Mouse (Mus musculus) hindbrain, embryonic 11.5 days (tissue): ENCODE results near the gene Cdon. TPM values are rescaled to one million over a fixed set of nuclear protein-coding genes. Genes with fewer than 3 reads are reported as not detected.
A peak's percentile ranks its signal among the peaks of the same experiment; 100 is the strongest.

Source experiments
- ATAC-seq: fragments of 200-750 bp; cut with Nextera tagmentation; 2 replicates; pipeline ENCODE4 v1.8.0; 2017; ENCODE audit warnings: mild to moderate bottlenecking, moderate TSS enrichment, moderate library complexity; ENCODE audit not compliant: low FRiP score
- DNase-seq: peaks from one replicate; pipeline ENCODE4 v3.0.0-alpha.2; 2015; ENCODE audit warnings: low spot score
- H3K27ac ChIP-seq: fragments of 300-500 bp; sonication (generic); 2 replicates; pipeline ENCODE4 v1.5.1; 2014; ENCODE audit warnings: mild to moderate bottlenecking, low read depth, low read length
- H3K27me3 ChIP-seq: fragments of 300-500 bp; sonication (generic); 2 replicates; pipeline ENCODE4 v1.6.1; 2014; ENCODE audit warnings: mild to moderate bottlenecking, low read length, moderate library complexity, mixed read lengths; ENCODE audit not compliant: control insufficient read depth, insufficient read depth
- H3K36me3 ChIP-seq: fragments of 300-500 bp; sonication (generic); 2 replicates; pipeline ENCODE4 v1.6.1; 2014; ENCODE audit warnings: mild to moderate bottlenecking, low read length, moderate library complexity, mixed read lengths; ENCODE audit not compliant: control insufficient read depth, insufficient read depth
- H3K4me1 ChIP-seq: fragments of 300-500 bp; sonication (generic); replicated peaks from 2 replicates; pipeline ENCODE4 v1.6.1; 2014; ENCODE audit warnings: low read length, mixed read lengths; ENCODE audit not compliant: control insufficient read depth, insufficient read depth
- H3K4me2 ChIP-seq: fragments of 300-500 bp; sonication (generic); replicated peaks from 2 replicates; pipeline ENCODE4 v1.6.1; 2014; ENCODE audit warnings: mild to moderate bottlenecking, low read depth, low read length
- H3K4me3 ChIP-seq: fragments of 300-500 bp; sonication (generic); 2 replicates; pipeline ENCODE4 v1.5.1; 2014; ENCODE audit warnings: low read depth, low read length
- H3K9ac ChIP-seq: fragments of 300-500 bp; sonication (generic); 2 replicates; pipeline ENCODE4 v1.6.1; 2014; ENCODE audit warnings: low read depth, low read length
- H3K9me3 ChIP-seq: fragments of 300-500 bp; sonication (generic); 2 replicates; pipeline ENCODE4 v1.6.1; 2016; ENCODE audit warnings: low read length; ENCODE audit not compliant: control insufficient read depth
- WGBS: fragments of 180-500 bp; shearing (Covaris S2); extraction: QIAGEN DNeasy Blood & Tissue Kit; methylation state at CpG from one replicate; pipeline ENCODE4 v1.1.7; 2014; 5-methylcytosine and 5-hydroxymethylcytosine counted together
- polyA plus RNA-seq: library from polyadenylated mRNA; unstranded; fragments of >200 nt; fragmentation: Nextera tagmentation; extraction: Ambion mirVana; gene quantifications from 2 replicates; pipeline ENCODE4 v1.2.1, GENCODE M21; 2014

Cdon gene
- polyA plus RNA-seq, 1 experiment from 2014 or later = 21.9 TPM

GRCm38 (mm10) chr9:35403490-35403889, 17.4 kb upstream of the Cdon start:
- Histone ChIP-seq H3K27ac (no peak overlapping the region), H3K36me3 (no peaks in the 10 kb centered on the region), H3K4me3 (no peak overlapping the region), H3K27me3 (peaks cover 3% of the 10 kb centered on the region; the same call in 1 of the 2 replicates), H3K4me1 (peaks cover 6% of the 10 kb centered on the region; the same call in 1 of the 2 replicates), H3K9ac (no peak overlapping the region), H3K4me2 (no peak overlapping the region), H3K9me3 (no peaks in the 10 kb centered on the region)
- WGBS = 79% methylated on average over 4 of the region's 4 CpGs
- DNase-seq = no peak
- ATAC-seq = no peak

- H3K4me3 ChIP-seq = no peak overlapping the region
- H3K27me3 ChIP-seq = peaks cover 5% of the 10 kb centered on the region
- ATAC-seq (no peak), DNase-seq (no peak)
- peaks cover 5% of the 10 kb centered on the region; the same call in 1 of the 2 replicates for H3K4me1 ChIP-seq
- no peak overlapping the region for H3K4me2 ChIP-seq
- H3K9ac ChIP-seq = no peak overlapping the region
- WGBS = 21% methylated on average over 13 of the region's 13 CpGs
- H3K27ac ChIP-seq = no peak overlapping the region
- no peaks in the 10 kb centered on the region for H3K36me3 ChIP-seq
- H3K9me3 ChIP-seq = no peaks in the 10 kb centered on the region
Observed at GRCm38 (mm10) chr9:35405038-35405905, 15.7 kb upstream of the Cdon start.

GRCm38 (mm10) chr9:35411225-35411965, 9.5 kb upstream of the Cdon start:
- 91% methylated on average over 11 of the region's 11 CpGs for WGBS
- H3K9me3 ChIP-seq = no peaks in the 10 kb centered on the region
- H3K36me3 ChIP-seq = no peaks in the 10 kb centered on the region
- no peaks in the 10 kb centered on the region for H3K4me1 ChIP-seq
- DNase-seq = no peak
- no peak overlapping the region for H3K4me3 ChIP-seq
- no peak for ATAC-seq
- H3K27me3 ChIP-seq = peaks cover 2% of the 10 kb centered on the region; the same call in 1 of the 2 replicates
- H3K9ac ChIP-seq = no peak overlapping the region
- H3K4me2 ChIP-seq = no peak overlapping the region
- H3K27ac ChIP-seq = no peak overlapping the region

- H3K9me3 ChIP-seq = no peaks in the 10 kb centered on the region
- no peaks in the 10 kb centered on the region for H3K36me3 ChIP-seq
- no peak overlapping the region for H3K9ac ChIP-seq
- H3K27ac ChIP-seq = no peak overlapping the region
- DNase-seq (no peak), ATAC-seq (no peak)
- H3K4me2 ChIP-seq = no peak overlapping the region
- H3K27me3 ChIP-seq = peaks cover 2% of the 10 kb centered on the region; the same call in 1 of the 2 replicates
- WGBS = 73% methylated on average over 7 of the region's 7 CpGs
- no peaks in the 10 kb centered on the region for H3K4me1 ChIP-seq
- H3K4me3 ChIP-seq = no peak overlapping the region
Observed at GRCm38 (mm10) chr9:35411975-35412374, 9.0 kb upstream of the Cdon start.

- under 1% methylated on average over 31 of the region's 35 CpGs for WGBS
- Histone ChIP-seq H3K4me1 (no peaks in the 10 kb centered on the region), H3K36me3 (no peaks in the 10 kb centered on the region), H3K27ac (peak overlapping the region; percentile 98), H3K4me2 (peak overlapping the region; percentile 73), H3K27me3 (no peaks in the 10 kb centered on the region; the same call in 1 of the 2 replicates), H3K9me3 (no peaks in the 10 kb centered on the region), H3K4me3 (peak overlapping the region; percentile 95), H3K9ac (peak overlapping the region; percentile 88)
- peak; percentile 71 for DNase-seq
- ATAC-seq = peak; percentile 74; the same call in 1 of the 2 replicates
Observed at GRCm38 (mm10) chr9:35421730-35422235, 855 bp downstream of the Cdon start.

- Histone ChIP-seq H3K9ac (peak overlapping the region; percentile 88), H3K27me3 (no peaks in the 10 kb centered on the region; the same call in 1 of the 2 replicates), H3K4me2 (peak overlapping the region; percentile 73), H3K9me3 (no peaks in the 10 kb centered on the region), H3K27ac (peak overlapping the region; percentile 98), H3K36me3 (no peaks in the 10 kb centered on the region), H3K4me1 (no peaks in the 10 kb centered on the region), H3K4me3 (peak overlapping the region; percentile 95)
- ATAC-seq (no peak), DNase-seq (peak; percentile 43)
- 2% methylated on average over 4 of the region's 4 CpGs for WGBS
Observed at GRCm38 (mm10) chr9:35422405-35422941, 1.5 kb downstream of the Cdon start.

- H3K4me3 ChIP-seq = peak overlapping the region; percentile 95
- peak; percentile 39 for DNase-seq
- no peak for ATAC-seq
- H3K4me2 ChIP-seq = peak overlapping the region; percentile 73
- no peaks in the 10 kb centered on the region for H3K4me1 ChIP-seq
- H3K27ac ChIP-seq = 0 out of 2 replicates have a peak overlapping the region, but pooled peaks have one; percentile 51
- no peaks in the 10 kb centered on the region for H3K36me3 ChIP-seq
- H3K27me3 ChIP-seq = no peaks in the 10 kb centered on the region; the same call in 1 of the 2 replicates
- H3K9ac ChIP-seq = no peak overlapping the region
- 14% methylated on average over 4 of the region's 4 CpGs for WGBS
- H3K9me3 ChIP-seq = no peaks in the 10 kb centered on the region
Observed at GRCm38 (mm10) chr9:35423265-35423664, 2.3 kb downstream of the Cdon start.

- DNase-seq (peak; percentile 65), ATAC-seq (peak; percentile 43)
- peak overlapping the region; percentile 30; the same call in 1 of the 2 replicates for H3K27ac ChIP-seq
Observed at GRCm38 (mm10) chr9:35424671-35425070, 3.7 kb downstream of the Cdon start.

More at GRCm38 (mm10) chr9:35424671-35425070, 3.7 kb downstream of the Cdon start:
- Histone ChIP-seq H3K4me2 (peak overlapping the region; percentile 27), H3K9me3 (no peaks in the 10 kb centered on the region), H3K4me1 (no peaks in the 10 kb centered on the region), H3K36me3 (no peaks in the 10 kb centered on the region), H3K27me3 (no peaks in the 10 kb centered on the region; the same call in 1 of the 2 replicates), H3K4me3 (peak overlapping the region; percentile 28), H3K9ac (peak overlapping the region; percentile 33; the same call in 1 of the 2 replicates)
- whole genome bisulfite sequencing = 9% methylated on average over 8 of the region's 8 CpGs
